Mouse (Mus musculus): Measurements from ENCODE around the gene Cfap44. TPM values are rescaled to one million over a fixed set of nuclear protein-coding genes. Genes with fewer than 3 reads are reported as not detected.

The Cfap44 gene
- total RNA-seq, 2 experiments from 2014 or later = 8.0 to 12.8 TPM

Other genes with a start within 250 kb of the Cfap44 start
- gene Usf3, start 221.6 kb upstream of the Cfap44 start, total RNA-seq (2021) = 10 to 100 TPM; 36.5 to 46.7 TPM
- 10 to 100 TPM; 41.6 to 44.5 TPM for gene Sidt1, start 61.6 kb upstream of the Cfap44 start, total RNA-seq (2021)
- gene Spice1, start 47.7 kb upstream of the Cfap44 start, total RNA-seq (2021) = 10 to 100 TPM; 15.9 to 17.3 TPM
- gene Boc, start 164.1 kb downstream of the Cfap44 start, total RNA-seq (2021) = 10 to 100 TPM in 1 of 2 experiments, 1 to 10 TPM in 1; 9.8 to 10.1 TPM

Data from layer of hippocampus, postnatal 36 days (tissue).